Comparison of ENCODE assay signal across 8 mouse cellular contexts in genomic region chr12:111760306-111760908, GRCm38 (mm10). TPM values are rescaled to one million over a fixed set of nuclear protein-coding genes. Genes with fewer than 3 reads are reported as not detected.
DNase-seq lines count a peak whose midpoint lies in the region; ATAC-seq and TF ChIP-seq lines count a peak whose summit lies in the region.

No protein-coding gene starts in this region.

- peak overlapping the region; percentile 98 for H3K4me2 ChIP-seq in kidney, postnatal 0 days (ENCODE audit: low read length)
- peak overlapping the region; percentile 93 for H3K4me2 ChIP-seq in embryonic facial prominence, embryonic 14.5 days (ENCODE audit: low read depth, low read length)
- peak overlapping the region; percentile 99 for H3K4me2 ChIP-seq in intestine, embryonic 15.5 days (replicated peaks)
- H3K4me2 ChIP-seq in midbrain, postnatal 0 days (ENCODE audit: low read depth, low read length, poor library complexity, severe bottlenecking): peak overlapping the region; percentile 97

- H3K9ac ChIP-seq in kidney, postnatal 0 days (ENCODE audit: low read depth, low read length): no peak overlapping the region
- H3K9ac ChIP-seq in embryonic facial prominence, embryonic 14.5 days (ENCODE audit: low read depth, low read length): peak overlapping the region; percentile 95; the same call in 1 of the 2 replicates
- no peak overlapping the region for H3K9ac ChIP-seq in intestine, embryonic 15.5 days
- H3K9ac ChIP-seq in midbrain, postnatal 0 days (replicated peaks; ENCODE audit: low read length, poor library complexity, severe bottlenecking): peak overlapping the region; percentile 99; the same call in 1 of the 2 replicates

- no peak for ATAC-seq in kidney, postnatal 0 days (replicated peaks; ENCODE audit: low FRiP score, low read depth)
- no peak for ATAC-seq in embryonic facial prominence, embryonic 14.5 days (ENCODE audit: low read depth)
- ATAC-seq in intestine, embryonic 15.5 days: no peak
- ATAC-seq in midbrain, postnatal 0 days (ENCODE audit: low FRiP score): no peak

- TF ChIP-seq POLR2A in kidney, adult 2 months (IDR thresholded peaks at IDR 0.05; ENCODE audit: low read depth, low read length): no peak

- TF ChIP-seq CTCF in kidney, postnatal 0 days (IDR thresholded peaks at IDR 0.05; ENCODE audit: low read depth): no peak
- no peak for TF ChIP-seq CTCF in kidney, adult 2 months (conservative IDR thresholded peaks at IDR 0.05; ENCODE audit: insufficient read depth, insufficient read length, low read depth, low read length)
- no peak for TF ChIP-seq CTCF in midbrain, postnatal 0 days (IDR thresholded peaks at IDR 0.05)

- H3K4me3 ChIP-seq in kidney, postnatal 0 days (replicated peaks; ENCODE audit: low read depth, low read length): peak overlapping the region; percentile 53; the same call in 1 of the 2 replicates
- H3K4me3 ChIP-seq in kidney, adult 2 months (ENCODE audit: insufficient read depth, low read depth, low read length): no peak overlapping the region
- peak overlapping the region; percentile 87 for H3K4me3 ChIP-seq in embryonic facial prominence, embryonic 14.5 days (ENCODE audit: low read depth, low read length)
- 0 out of 2 replicates have a peak overlapping the region, but pooled peaks have one; percentile 4 for H3K4me3 ChIP-seq in intestine, embryonic 15.5 days (replicated peaks)
- H3K4me3 ChIP-seq in midbrain, postnatal 0 days (ENCODE audit: low read depth, low read length): peak overlapping the region; percentile 91

- 34% methylated on average over 7 of the region's 7 CpGs for WGBS in kidney, postnatal 0 days
- 55% methylated on average over 7 of the region's 7 CpGs for WGBS in kidney, adult 2 months
- WGBS in embryonic facial prominence, embryonic 14.5 days: 57% methylated on average over 7 of the region's 7 CpGs
- WGBS in intestine, embryonic 15.5 days: 54% methylated on average over 7 of the region's 7 CpGs
- WGBS in midbrain, postnatal 0 days: 62% methylated on average over 7 of the region's 7 CpGs

- no peaks in the 10 kb centered on the region for H3K27me3 ChIP-seq in kidney, postnatal 0 days (ENCODE audit: insufficient read depth, low read length)
- no peaks in the 10 kb centered on the region for H3K27me3 ChIP-seq in kidney, adult 2 months (replicated peaks; ENCODE audit: control insufficient read depth, insufficient read depth, low read length)
- no peaks in the 10 kb centered on the region for H3K27me3 ChIP-seq in embryonic facial prominence, embryonic 14.5 days (replicated peaks; ENCODE audit: control insufficient read depth, insufficient read depth, low read length)
- H3K27me3 ChIP-seq in intestine, embryonic 15.5 days (replicated peaks): no peaks in the 10 kb centered on the region
- H3K27me3 ChIP-seq in midbrain, postnatal 0 days (ENCODE audit: insufficient read depth, low read length): no peaks in the 10 kb centered on the region

- H3K27ac ChIP-seq in kidney, postnatal 0 days: no peak overlapping the region
- no peak overlapping the region for H3K27ac ChIP-seq in kidney, adult 2 months (ENCODE audit: insufficient read depth, low read depth, low read length)
- peak overlapping the region; percentile 45; the same call in 1 of the 2 replicates for H3K27ac ChIP-seq in embryonic facial prominence, embryonic 14.5 days (replicated peaks; ENCODE audit: low read depth, low read length)
- H3K27ac ChIP-seq in intestine, embryonic 15.5 days: no peak overlapping the region
- 0 out of 2 replicates have a peak overlapping the region, but pooled peaks have one; percentile 99 for H3K27ac ChIP-seq in midbrain, postnatal 0 days (ENCODE audit: low read depth, low read length)

- peaks cover 16% of the 10 kb centered on the region for H3K4me1 ChIP-seq in kidney, postnatal 0 days (replicated peaks; ENCODE audit: insufficient read depth, low read length)
- peaks cover 10% of the 10 kb centered on the region; the same call in 1 of the 2 replicates for H3K4me1 ChIP-seq in kidney, adult 2 months (ENCODE audit: control insufficient read depth, insufficient read depth, low read length)
- H3K4me1 ChIP-seq in embryonic facial prominence, embryonic 14.5 days (ENCODE audit: control insufficient read depth, insufficient read depth, low read length): peaks cover 21% of the 10 kb centered on the region
- peaks cover 31% of the 10 kb centered on the region for H3K4me1 ChIP-seq in intestine, embryonic 15.5 days (replicated peaks)
- peaks cover 14% of the 10 kb centered on the region; the same call in 1 of the 2 replicates for H3K4me1 ChIP-seq in midbrain, postnatal 0 days (ENCODE audit: insufficient read depth, low read length)

- 0 out of 2 replicates have a peak, but pooled peaks cover 11% of the 10 kb centered on the region for H3K36me3 ChIP-seq in kidney, postnatal 0 days (ENCODE audit: insufficient read depth, low read length)
- no peaks in the 10 kb centered on the region for H3K36me3 ChIP-seq in kidney, adult 2 months (ENCODE audit: control insufficient read depth, insufficient read depth, low read length)
- peaks cover 17% of the 10 kb centered on the region; the same call in 1 of the 2 replicates for H3K36me3 ChIP-seq in embryonic facial prominence, embryonic 14.5 days (ENCODE audit: control insufficient read depth, insufficient read depth, low read length)
- 0 out of 2 replicates have a peak, but pooled peaks cover 5% of the 10 kb centered on the region for H3K36me3 ChIP-seq in intestine, embryonic 15.5 days
- no peaks in the 10 kb centered on the region; the same call in 1 of the 2 replicates for H3K36me3 ChIP-seq in midbrain, postnatal 0 days (ENCODE audit: insufficient read depth, low read length)

- peak; percentile 56 for DNase-seq in kidney, postnatal 0 days (ENCODE audit: low spot score)
- no peak for DNase-seq in kidney, adult 2 months
- DNase-seq in embryonic facial prominence, embryonic 14.5 days (ENCODE audit: low spot score): no peak
- no peak for DNase-seq in midbrain, postnatal 0 days (ENCODE audit: low spot score)
- DNase-seq in cerebellum, postnatal 25 days: no peak
- no peak for DNase-seq in ovary, postnatal 10 days (ENCODE audit: low spot score)
- no peak for DNase-seq in cerebellum, adult 11 months

- H3K9me3 ChIP-seq in kidney, postnatal 0 days (replicated peaks; ENCODE audit: low read length): no peaks in the 10 kb centered on the region
- H3K9me3 ChIP-seq in embryonic facial prominence, embryonic 14.5 days (ENCODE audit: control insufficient read depth, low read length): no peaks in the 10 kb centered on the region
- H3K9me3 ChIP-seq in intestine, embryonic 15.5 days: no peaks in the 10 kb centered on the region
- H3K9me3 ChIP-seq in midbrain, postnatal 0 days (ENCODE audit: low read length): no peaks in the 10 kb centered on the region

RNA-seq across cellular contexts. Expression of gene Klc1, which starts 1.8 kb away (rescaled TPM):
- polyA plus RNA-seq in kidney, postnatal 0 days (2015; fragmentation: Nextera tagmentation; extraction: Ambion mirVana): 52.6 and 61.3 TPM in 2 replicates
- polyA plus RNA-seq in kidney, adult 2 months (2012; rRNA removed): 40.3 and 44.3 TPM in 2 replicates
- polyA plus RNA-seq in embryonic facial prominence, embryonic 14.5 days (2014; fragmentation: Nextera tagmentation; extraction: Ambion mirVana): 128 and 137 TPM in 2 replicates
- polyA plus RNA-seq in intestine, embryonic 15.5 days (2015; fragmentation: Nextera tagmentation; extraction: Ambion mirVana): 91.1 and 92.1 TPM in 2 replicates
- 509 and 579 TPM in 2 replicates for total RNA-seq in midbrain, postnatal 0 days (2014; rRNA removed)
- polyA plus RNA-seq in midbrain, postnatal 0 days (2015; fragmentation: Nextera tagmentation; extraction: Ambion mirVana): 653 and 669 TPM in 2 replicates

RNA-seq across cellular contexts. Expression of gene Apopt1, which starts 47.3 kb away (rescaled TPM):
- polyA plus RNA-seq in kidney, postnatal 0 days (2015; fragmentation: Nextera tagmentation; extraction: Ambion mirVana): 57.8 and 61.4 TPM in 2 replicates
- polyA plus RNA-seq in kidney, adult 2 months (2012; rRNA removed): 63.8 and 68.4 TPM in 2 replicates
- 46.6 and 48.0 TPM in 2 replicates for polyA plus RNA-seq in embryonic facial prominence, embryonic 14.5 days (2014; fragmentation: Nextera tagmentation; extraction: Ambion mirVana)
- 50.1 and 51.8 TPM in 2 replicates for polyA plus RNA-seq in intestine, embryonic 15.5 days (2015; fragmentation: Nextera tagmentation; extraction: Ambion mirVana)
- total RNA-seq in midbrain, postnatal 0 days (2014; rRNA removed): 17.9 and 27.8 TPM in 2 replicates
- 63.1 and 67.0 TPM in 2 replicates for polyA plus RNA-seq in midbrain, postnatal 0 days (2015; fragmentation: Nextera tagmentation; extraction: Ambion mirVana)

RNA-seq across cellular contexts. Expression of gene Bag5, which starts 47.4 kb away (rescaled TPM):
- 45.7 and 48.9 TPM in 2 replicates for polyA plus RNA-seq in kidney, postnatal 0 days (2015; fragmentation: Nextera tagmentation; extraction: Ambion mirVana)
- 11.3 and 14.6 TPM in 2 replicates for polyA plus RNA-seq in kidney, adult 2 months (2012; rRNA removed)
- 59.0 and 61.5 TPM in 2 replicates for polyA plus RNA-seq in embryonic facial prominence, embryonic 14.5 days (2014; fragmentation: Nextera tagmentation; extraction: Ambion mirVana)
- polyA plus RNA-seq in intestine, embryonic 15.5 days (2015; fragmentation: Nextera tagmentation; extraction: Ambion mirVana): 46.7 and 48.7 TPM in 2 replicates
- 28.7 and 43.5 TPM in 2 replicates for total RNA-seq in midbrain, postnatal 0 days (2014; rRNA removed)
- 68.7 and 70.8 TPM in 2 replicates for polyA plus RNA-seq in midbrain, postnatal 0 days (2015; fragmentation: Nextera tagmentation; extraction: Ambion mirVana)

RNA-seq across cellular contexts. Expression of gene Xrcc3, which starts 53.3 kb away (rescaled TPM):
- polyA plus RNA-seq in kidney, postnatal 0 days (2015; fragmentation: Nextera tagmentation; extraction: Ambion mirVana): 6.3 and 6.9 TPM in 2 replicates
- 5.3 and 6.0 TPM in 2 replicates for polyA plus RNA-seq in kidney, adult 2 months (2012; rRNA removed)
- polyA plus RNA-seq in embryonic facial prominence, embryonic 14.5 days (2014; fragmentation: Nextera tagmentation; extraction: Ambion mirVana): 8.5 and 11.7 TPM in 2 replicates
- 8.9 and 9.9 TPM in 2 replicates for polyA plus RNA-seq in intestine, embryonic 15.5 days (2015; fragmentation: Nextera tagmentation; extraction: Ambion mirVana)
- total RNA-seq in midbrain, postnatal 0 days (2014; rRNA removed): 4.1 and 5.4 TPM in 2 replicates
- polyA plus RNA-seq in midbrain, postnatal 0 days (2015; fragmentation: Nextera tagmentation; extraction: Ambion mirVana): 1.7 and 2.5 TPM in 2 replicates

RNA-seq across cellular contexts. Expression of gene Zfyve21, which starts 53.6 kb away (rescaled TPM):
- 117 and 118 TPM in 2 replicates for polyA plus RNA-seq in kidney, postnatal 0 days (2015; fragmentation: Nextera tagmentation; extraction: Ambion mirVana)
- 97.0 and 105 TPM in 2 replicates for polyA plus RNA-seq in kidney, adult 2 months (2012; rRNA removed)
- 119 and 122 TPM in 2 replicates for polyA plus RNA-seq in embryonic facial prominence, embryonic 14.5 days (2014; fragmentation: Nextera tagmentation; extraction: Ambion mirVana)
- 183 and 191 TPM in 2 replicates for polyA plus RNA-seq in intestine, embryonic 15.5 days (2015; fragmentation: Nextera tagmentation; extraction: Ambion mirVana)
- total RNA-seq in midbrain, postnatal 0 days (2014; rRNA removed): 30.6 and 30.9 TPM in 2 replicates
- polyA plus RNA-seq in midbrain, postnatal 0 days (2015; fragmentation: Nextera tagmentation; extraction: Ambion mirVana): 29.7 and 37.2 TPM in 2 replicates

Comparison
In these comparisons a context has a peak if more than half of its experiments do, and no peak if none do; other contexts are left out.
1. H3K27ac ChIP-seq: peak in embryonic facial prominence, embryonic 14.5 days (single experiment) and midbrain, postnatal 0 days (single experiment); none in kidney, postnatal 0 days (single experiment), kidney, adult 2 months (single experiment) and intestine, embryonic 15.5 days (single experiment).
2. H3K9ac ChIP-seq: peak in embryonic facial prominence, embryonic 14.5 days (single experiment) and midbrain, postnatal 0 days (single experiment); none in kidney, postnatal 0 days (single experiment) and intestine, embryonic 15.5 days (single experiment).
3. Peak in every context shown above with its lines, with median percentiles within 50 percentile points of each other: H3K4me2 ChIP-seq.